Mouse (Mus musculus): ENCODE measurements around the gene Gabrg3.

DNA sequence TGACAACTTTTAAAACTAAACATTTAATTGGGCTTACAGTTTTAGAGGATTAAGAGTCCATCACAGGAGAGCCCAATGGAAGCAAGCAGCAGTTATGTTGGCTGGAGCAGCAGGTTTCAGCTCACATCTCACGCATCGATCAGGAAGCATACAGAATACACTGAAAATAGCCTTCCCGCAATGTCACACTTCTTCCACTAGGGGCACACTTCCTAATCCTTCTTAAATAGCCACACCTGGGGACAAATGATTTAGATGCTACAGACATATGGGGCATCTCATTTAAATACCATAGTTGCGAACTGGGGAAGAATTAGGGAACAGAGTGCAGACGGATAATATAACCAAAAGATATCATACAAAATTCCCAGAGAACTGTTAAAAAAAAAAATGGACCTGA lies 449.0 kb downstream of the Gabrg3 start:
- no peak for TF ChIP-seq GATA1 (IDR thresholded peaks at IDR 0.05; ENCODE audit: low read length)
- TF ChIP-seq TAL1 (IDR thresholded peaks at IDR 0.05; ENCODE audit: low read length) = no peak
